Mouse (Mus musculus): ENCODE measurements around the gene Pde4c.

- TF ChIP-seq CTCF (IDR thresholded peaks at IDR 0.05; ENCODE audit: low read depth, low read length) (no peak), POLR2A (IDR thresholded peaks at IDR 0.05; ENCODE audit: insufficient read depth, low read length) (no peak)
Measured at GRCm38 (mm10) chr8:70719796-70720270, 3.7 kb upstream of the Pde4c start.

All from ES-Bruce4 (cell line).